Mouse (Mus musculus): ENCODE data around the gene Ntm. TPM values are rescaled to one million over a fixed set of nuclear protein-coding genes. Genes with fewer than 3 reads are reported as not detected.
A peak's percentile ranks its signal among the peaks of the same experiment; 100 is the strongest.

Gene Ntm
- polyA plus RNA-seq, 1 experiment from 2014 or later: 156 TPM

GRCm38 (mm10) chr9:29075924-29076577 lies 886.9 kb downstream of the Ntm start:
- Histone ChIP-seq H3K4me2 (no peak overlapping the region), H3K9me3 (no peaks in the 10 kb centered on the region), H3K4me3 (no peak overlapping the region), H3K36me3 (no peaks in the 10 kb centered on the region), H3K4me1 (replicated peaks) (peaks cover 24% of the 10 kb centered on the region), H3K9ac (no peak overlapping the region), H3K27ac (peak overlapping the region; percentile 40; the same call in 1 of the 2 replicates), H3K27me3 (no peaks in the 10 kb centered on the region)
- WGBS: 75% methylated on average over 5 of the region's 5 CpGs
- peak; percentile 59 for ATAC-seq (ENCODE audit: low FRiP score)

- no peaks in the 10 kb centered on the region for H3K27me3 ChIP-seq
- 75% methylated on average over 2 of the region's 2 CpGs for WGBS
- ATAC-seq (ENCODE audit: low FRiP score): 0 out of 2 replicates have a peak, but pooled peaks have one; percentile 43
These were observed 887.7 kb downstream of the Ntm start for GRCm38 (mm10) chr9:29075243-29075642.

GRCm38 (mm10) chr9:29074494-29074893 lies 888.4 kb downstream of the Ntm start:
- no peak overlapping the region for H3K4me3 ChIP-seq
- WGBS: 42% methylated on average over 2 of the region's 2 CpGs
- H3K36me3 ChIP-seq: no peaks in the 10 kb centered on the region
- no peak overlapping the region for H3K27ac ChIP-seq
- H3K9ac ChIP-seq: no peak overlapping the region
- no peak overlapping the region for H3K4me2 ChIP-seq
- no peaks in the 10 kb centered on the region for H3K27me3 ChIP-seq
- no peak for ATAC-seq (ENCODE audit: low FRiP score)
- H3K9me3 ChIP-seq: no peaks in the 10 kb centered on the region
- H3K4me1 ChIP-seq (replicated peaks): peaks cover 24% of the 10 kb centered on the region

More at GRCm38 (mm10) chr9:29075243-29075642, 887.7 kb downstream of the Ntm start:
- Histone ChIP-seq H3K4me1 (replicated peaks) (peaks cover 24% of the 10 kb centered on the region), H3K36me3 (no peaks in the 10 kb centered on the region), H3K9ac (no peak overlapping the region), H3K27ac (no peak overlapping the region), H3K4me2 (no peak overlapping the region), H3K4me3 (no peak overlapping the region), H3K9me3 (no peaks in the 10 kb centered on the region)

DNA sequence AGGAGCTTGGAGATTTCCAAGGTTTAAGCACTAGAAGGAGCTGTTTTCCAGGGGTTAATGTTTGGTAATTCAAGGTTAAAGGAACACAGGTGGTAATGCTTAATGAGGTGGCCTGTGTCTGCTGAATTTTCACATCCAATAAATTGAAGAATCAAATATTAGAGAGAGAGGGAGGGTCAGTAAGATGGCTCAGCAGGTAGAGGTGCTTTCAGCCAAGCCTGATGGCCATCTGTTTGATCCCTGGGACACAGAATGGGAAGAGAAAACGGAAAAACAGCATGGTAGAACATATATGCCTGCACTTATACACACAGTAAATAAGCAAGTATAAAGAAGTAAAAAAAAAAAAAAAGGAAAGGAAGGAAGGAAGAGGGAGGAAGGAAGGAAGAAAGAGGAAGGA lies 890.9 kb downstream of the Ntm start:
- no peak for ATAC-seq (ENCODE audit: low FRiP score)
- Histone ChIP-seq H3K9ac (no peak overlapping the region), H3K9me3 (no peaks in the 10 kb centered on the region), H3K27me3 (no peaks in the 10 kb centered on the region), H3K4me3 (no peak overlapping the region), H3K36me3 (no peaks in the 10 kb centered on the region), H3K4me1 (replicated peaks) (peaks cover 21% of the 10 kb centered on the region), H3K27ac (no peak overlapping the region), H3K4me2 (no peak overlapping the region)
- 83% methylated on average over 1 of the region's 1 CpGs for WGBS

DNA sequence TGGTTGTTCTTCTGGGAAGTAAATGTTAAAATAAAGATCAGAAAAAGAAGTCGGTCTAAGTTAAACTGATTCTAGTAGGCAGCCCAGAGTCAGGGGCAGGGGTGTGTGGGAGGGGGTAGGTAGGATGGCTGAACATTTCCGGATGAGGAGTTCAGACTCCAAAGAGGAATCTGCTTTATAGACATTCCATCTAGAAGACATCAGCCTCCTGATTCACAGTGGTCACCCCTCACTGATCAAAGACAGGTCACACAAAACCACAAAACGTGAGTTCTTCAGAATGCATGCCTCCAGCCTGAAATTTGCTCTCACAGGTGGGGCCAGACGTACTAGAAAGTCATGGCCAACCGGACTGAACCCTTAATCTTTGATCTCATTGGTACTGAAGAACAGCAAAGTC lies 895.4 kb downstream of the Ntm start:
- Histone ChIP-seq H3K4me2 (no peak overlapping the region), H3K27me3 (no peaks in the 10 kb centered on the region), H3K9me3 (no peaks in the 10 kb centered on the region), H3K4me3 (no peak overlapping the region), H3K9ac (no peak overlapping the region), H3K4me1 (replicated peaks) (0 out of 2 replicates have a peak, but pooled peaks cover 3% of the 10 kb centered on the region), H3K27ac (no peak overlapping the region), H3K36me3 (no peaks in the 10 kb centered on the region)
- 80% methylated on average over 5 of the region's 5 CpGs for WGBS
- no peak for ATAC-seq (ENCODE audit: low FRiP score)

- no peak overlapping the region for H3K9ac ChIP-seq
- H3K9me3 ChIP-seq: no peaks in the 10 kb centered on the region
- H3K36me3 ChIP-seq: no peaks in the 10 kb centered on the region
- H3K4me1 ChIP-seq (replicated peaks): peaks cover 16% of the 10 kb centered on the region
- no peak overlapping the region for H3K27ac ChIP-seq
- H3K27me3 ChIP-seq: no peaks in the 10 kb centered on the region
- WGBS: 67% methylated on average over 6 of the region's 6 CpGs
- no peak for ATAC-seq (ENCODE audit: low FRiP score)
- no peak overlapping the region for H3K4me3 ChIP-seq
- H3K4me2 ChIP-seq: no peak overlapping the region
These were observed 902.6 kb downstream of the Ntm start for GRCm38 (mm10) chr9:29060293-29060692.

GRCm38 (mm10) chr9:29058811-29059210 lies 904.1 kb downstream of the Ntm start:
- no peaks in the 10 kb centered on the region for H3K27me3 ChIP-seq
- ATAC-seq (ENCODE audit: low FRiP score): 0 out of 2 replicates have a peak, but pooled peaks have one; percentile 36
- H3K9me3 ChIP-seq: no peaks in the 10 kb centered on the region
- H3K36me3 ChIP-seq: no peaks in the 10 kb centered on the region
- WGBS: 28% methylated on average over 8 of the region's 8 CpGs
- no peak overlapping the region for H3K9ac ChIP-seq
- no peak overlapping the region for H3K4me3 ChIP-seq
- peak overlapping the region; percentile 37 for H3K27ac ChIP-seq
- H3K4me1 ChIP-seq (replicated peaks): peaks cover 16% of the 10 kb centered on the region
- no peak overlapping the region for H3K4me2 ChIP-seq

- Histone ChIP-seq H3K9me3 (no peaks in the 10 kb centered on the region), H3K4me2 (no peak overlapping the region), H3K4me3 (no peak overlapping the region), H3K36me3 (no peaks in the 10 kb centered on the region), H3K4me1 (replicated peaks) (peaks cover 16% of the 10 kb centered on the region), H3K27me3 (no peaks in the 10 kb centered on the region), H3K9ac (no peak overlapping the region), H3K27ac (no peak overlapping the region)
- whole genome bisulfite sequencing: 91% methylated on average over 2 of the region's 2 CpGs
- ATAC-seq (ENCODE audit: low FRiP score): no peak
These were observed 907.3 kb downstream of the Ntm start for GRCm38 (mm10) chr9:29055637-29056036.

DNA sequence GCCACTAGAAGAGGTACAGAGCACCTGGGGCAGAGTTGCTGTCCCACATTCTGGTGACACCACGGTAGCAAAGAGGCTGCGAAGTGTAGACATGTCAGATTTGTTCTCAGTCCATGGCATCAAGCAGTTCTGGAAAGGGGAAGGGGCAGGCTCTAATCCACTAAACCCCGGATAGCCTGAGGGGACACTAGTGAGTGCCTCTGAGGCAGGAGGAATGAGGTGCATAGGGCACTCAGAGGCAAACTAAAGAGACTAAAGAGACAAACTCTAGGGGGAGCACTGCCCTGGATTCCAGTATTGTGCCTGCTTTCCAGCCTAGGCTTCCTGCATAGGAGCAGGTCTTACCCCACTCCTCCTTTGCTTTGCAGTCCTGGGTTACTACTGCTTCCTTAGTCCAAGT lies 926.5 kb downstream of the Ntm start:
- peaks cover 10% of the 10 kb centered on the region for H3K4me1 ChIP-seq (replicated peaks)
- no peak overlapping the region for H3K9ac ChIP-seq
- 40% methylated on average over 3 of the region's 3 CpGs for WGBS
- H3K27ac ChIP-seq: no peak overlapping the region
- no peaks in the 10 kb centered on the region for H3K9me3 ChIP-seq
- no peak overlapping the region for H3K4me3 ChIP-seq
- ATAC-seq (ENCODE audit: low FRiP score): no peak
- no peak overlapping the region for H3K4me2 ChIP-seq
- no peaks in the 10 kb centered on the region for H3K27me3 ChIP-seq
- no peaks in the 10 kb centered on the region for H3K36me3 ChIP-seq

GRCm38 (mm10) chr9:29036058-29036457 lies 926.9 kb downstream of the Ntm start:
- Histone ChIP-seq H3K9me3 (no peaks in the 10 kb centered on the region), H3K4me1 (replicated peaks) (peaks cover 10% of the 10 kb centered on the region), H3K4me3 (no peak overlapping the region), H3K27ac (no peak overlapping the region), H3K27me3 (no peaks in the 10 kb centered on the region), H3K4me2 (no peak overlapping the region), H3K9ac (no peak overlapping the region), H3K36me3 (no peaks in the 10 kb centered on the region)
- no peak for ATAC-seq (ENCODE audit: low FRiP score)
- 16% methylated on average over 4 of the region's 4 CpGs for WGBS

DNA sequence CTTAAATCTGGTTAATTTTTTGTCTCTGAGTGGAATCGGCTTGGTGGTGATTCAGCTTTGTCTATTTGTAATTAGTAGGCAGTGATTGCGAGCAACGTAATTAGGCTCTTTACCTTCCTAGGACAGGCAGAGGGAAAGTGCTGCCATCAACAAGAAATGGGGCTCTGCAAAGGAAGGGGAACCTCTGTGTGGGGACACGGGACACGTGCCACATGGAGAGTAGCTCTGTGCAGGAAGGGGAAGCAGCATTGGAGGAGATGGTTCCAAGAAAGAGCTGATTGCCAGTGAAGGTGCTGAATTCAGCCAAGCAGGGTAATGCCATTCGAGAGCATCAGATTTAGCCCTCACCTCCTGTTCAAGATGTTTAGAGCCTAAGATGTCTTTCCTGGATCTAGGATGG lies 936.5 kb downstream of the Ntm start:
- H3K4me1 ChIP-seq (replicated peaks): no peaks in the 10 kb centered on the region
- H3K27me3 ChIP-seq: no peaks in the 10 kb centered on the region
- no peak overlapping the region for H3K4me2 ChIP-seq
- H3K27ac ChIP-seq: no peak overlapping the region
- H3K9ac ChIP-seq: no peak overlapping the region
- 75% methylated on average over 6 of the region's 6 CpGs for WGBS
- H3K9me3 ChIP-seq: no peaks in the 10 kb centered on the region
- H3K4me3 ChIP-seq: no peak overlapping the region
- ATAC-seq (ENCODE audit: low FRiP score): no peak
- no peaks in the 10 kb centered on the region for H3K36me3 ChIP-seq

GRCm38 (mm10) chr9:29025603-29026002 lies 937.3 kb downstream of the Ntm start:
- Histone ChIP-seq H3K36me3 (no peaks in the 10 kb centered on the region), H3K4me1 (replicated peaks) (no peaks in the 10 kb centered on the region), H3K4me2 (no peak overlapping the region), H3K9me3 (no peaks in the 10 kb centered on the region), H3K4me3 (no peak overlapping the region), H3K27me3 (no peaks in the 10 kb centered on the region), H3K9ac (no peak overlapping the region), H3K27ac (no peak overlapping the region)
- ATAC-seq (ENCODE audit: low FRiP score): no peak
- 83% methylated on average over 4 of the region's 4 CpGs for WGBS

GRCm38 (mm10) chr9:29025104-29025503 lies 937.8 kb downstream of the Ntm start:
- no peak overlapping the region for H3K4me3 ChIP-seq
- H3K9ac ChIP-seq: no peak overlapping the region
- H3K9me3 ChIP-seq: no peaks in the 10 kb centered on the region
- no peak for ATAC-seq (ENCODE audit: low FRiP score)
- no peak overlapping the region for H3K27ac ChIP-seq
- H3K4me2 ChIP-seq: no peak overlapping the region
- 61% methylated on average over 1 of the region's 1 CpGs for WGBS
- no peaks in the 10 kb centered on the region for H3K27me3 ChIP-seq
- no peaks in the 10 kb centered on the region for H3K4me1 ChIP-seq (replicated peaks)
- no peaks in the 10 kb centered on the region for H3K36me3 ChIP-seq
